Mouse (Mus musculus) lung, postnatal 0 days (tissue): Measurements from ENCODE around the gene Patz1.

Source experiments
- CTCF ChIP-seq: IDR thresholded peaks from 2 replicates; pipeline ENCODE4 v1.5.1; 2016; ENCODE audit warnings: antibody characterized with exemption, mild to moderate bottlenecking
- EP300 ChIP-seq: IDR thresholded peaks from 2 replicates; pipeline ENCODE4 v1.6.1; 2016; ENCODE audit warnings: antibody characterized with exemption, mild to moderate bottlenecking, control low read depth

- TF ChIP-seq CTCF (no peak), EP300 (no peak)
Observed at GRCm38 (mm10) chr11:3333111-3333695, 44.5 kb downstream of the Patz1 start.
